Mouse (Mus musculus): Measurements from ENCODE around the gene Il6st. TPM values are rescaled to one million over a fixed set of nuclear protein-coding genes. Genes with fewer than 3 reads are reported as not detected.

The Il6st gene
- polyA plus RNA-seq (2014; fragmentation: Nextera tagmentation; extraction: Ambion mirVana): 43.2 and 47.4 TPM in 2 replicates

DNA sequence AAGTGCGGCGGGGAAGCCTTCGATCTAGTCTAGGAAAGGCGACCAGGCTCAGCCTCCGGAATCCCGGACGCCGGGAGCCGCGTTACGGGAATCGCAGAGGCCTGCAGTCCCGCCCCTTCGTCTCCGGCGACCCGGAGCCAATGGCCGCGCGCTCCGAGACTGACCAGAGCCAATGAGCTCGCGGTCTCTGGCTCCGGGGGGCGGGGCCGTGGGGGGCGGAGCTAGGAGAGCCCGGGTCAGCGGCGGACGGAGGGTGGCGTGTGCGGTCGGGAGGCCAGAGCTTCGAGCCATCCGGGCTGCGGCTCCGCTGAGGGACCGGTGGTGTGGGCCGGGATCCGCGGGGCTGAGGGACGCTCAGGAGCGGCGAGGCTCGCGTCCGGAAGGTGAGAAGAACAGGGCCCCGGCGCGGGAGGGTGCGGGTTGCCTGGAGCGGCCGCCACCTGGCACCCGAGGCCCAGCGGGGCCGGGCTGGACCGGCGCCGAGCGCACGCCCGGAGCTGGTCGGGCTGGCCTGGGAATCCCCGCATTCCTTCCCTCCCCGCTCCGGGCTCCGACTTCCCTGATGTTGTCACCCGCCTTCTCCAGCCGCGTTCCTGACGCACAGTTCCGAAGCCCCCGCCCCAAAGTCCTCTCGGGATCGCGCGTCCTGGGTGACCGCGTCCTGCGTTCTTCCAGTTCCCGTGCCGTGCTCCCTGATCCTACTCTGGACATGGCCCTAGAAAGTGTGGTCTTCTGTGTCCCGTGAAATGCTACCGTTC is at the start of gene Il6st:
Gene Il6st (plus strand): TSS at position 203 of the 758 bp plus-strand sequence.
- peak within 1 kb of the TSS; percentile 95 for H3K9ac ChIP-seq (ENCODE audit: low read depth, low read length)
- peak; percentile 99 for ATAC-seq (ENCODE audit: low read depth)
- DNase-seq (ENCODE audit: low spot score): peak; percentile 97
- no peaks in the 10 kb centered on the region for H3K27me3 ChIP-seq (replicated peaks; ENCODE audit: control insufficient read depth, insufficient read depth, low read length)
- peak within 1 kb of the TSS; percentile 92 for H3K4me3 ChIP-seq (ENCODE audit: low read depth, low read length)
- WGBS: 0% methylated on average over 24 of the region's 85 CpGs
- H3K4me1 ChIP-seq (ENCODE audit: control insufficient read depth, insufficient read depth, low read length): peaks cover 15% of the 10 kb centered on the region
- peak within 1 kb of the TSS; percentile 87 for H3K27ac ChIP-seq (replicated peaks; ENCODE audit: low read depth, low read length)
- peak within 1 kb of the TSS; percentile 76 for H3K4me2 ChIP-seq (ENCODE audit: low read depth, low read length)
- no peaks in the 10 kb centered on the region for H3K36me3 ChIP-seq (ENCODE audit: control insufficient read depth, insufficient read depth, low read length)
- H3K9me3 ChIP-seq (ENCODE audit: control insufficient read depth, low read length): no peaks in the 10 kb centered on the region

DNA sequence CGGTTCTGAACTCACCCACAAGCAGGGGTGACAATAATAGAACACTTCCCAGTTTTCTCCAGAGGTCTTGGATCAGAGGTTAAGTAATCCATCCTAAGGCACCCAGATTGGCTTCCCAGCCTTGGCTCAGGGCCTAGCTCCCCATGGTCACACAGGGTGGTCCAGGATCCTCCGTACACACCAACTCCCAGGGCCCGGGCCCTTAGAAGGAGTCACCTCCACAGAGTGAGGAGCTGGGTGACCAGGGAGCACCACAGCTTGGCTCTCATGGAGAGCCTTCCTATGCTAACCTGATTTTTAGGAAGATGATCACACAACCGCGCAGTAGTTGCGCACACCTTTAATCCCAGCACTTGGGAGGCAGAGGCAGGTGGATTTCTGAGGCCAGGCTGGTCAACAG is 48.0 kb upstream of the Il6st start:
- 70% methylated on average over 6 of the region's 6 CpGs for WGBS
- peaks cover 11% of the 10 kb centered on the region for H3K4me1 ChIP-seq (ENCODE audit: control insufficient read depth, insufficient read depth, low read length)
- no peak for ATAC-seq (ENCODE audit: low read depth)
- H3K4me3 ChIP-seq (ENCODE audit: low read depth, low read length): no peak overlapping the region
- DNase-seq (ENCODE audit: low spot score): no peak
- H3K4me2 ChIP-seq (ENCODE audit: low read depth, low read length): no peak overlapping the region
- H3K36me3 ChIP-seq (ENCODE audit: control insufficient read depth, insufficient read depth, low read length): no peaks in the 10 kb centered on the region
- no peak overlapping the region for H3K9ac ChIP-seq (ENCODE audit: low read depth, low read length)
- peak overlapping the region; percentile 86 for H3K27ac ChIP-seq (replicated peaks; ENCODE audit: low read depth, low read length)
- H3K9me3 ChIP-seq (ENCODE audit: control insufficient read depth, low read length): no peaks in the 10 kb centered on the region
- no peaks in the 10 kb centered on the region for H3K27me3 ChIP-seq (replicated peaks; ENCODE audit: control insufficient read depth, insufficient read depth, low read length)

DNA sequence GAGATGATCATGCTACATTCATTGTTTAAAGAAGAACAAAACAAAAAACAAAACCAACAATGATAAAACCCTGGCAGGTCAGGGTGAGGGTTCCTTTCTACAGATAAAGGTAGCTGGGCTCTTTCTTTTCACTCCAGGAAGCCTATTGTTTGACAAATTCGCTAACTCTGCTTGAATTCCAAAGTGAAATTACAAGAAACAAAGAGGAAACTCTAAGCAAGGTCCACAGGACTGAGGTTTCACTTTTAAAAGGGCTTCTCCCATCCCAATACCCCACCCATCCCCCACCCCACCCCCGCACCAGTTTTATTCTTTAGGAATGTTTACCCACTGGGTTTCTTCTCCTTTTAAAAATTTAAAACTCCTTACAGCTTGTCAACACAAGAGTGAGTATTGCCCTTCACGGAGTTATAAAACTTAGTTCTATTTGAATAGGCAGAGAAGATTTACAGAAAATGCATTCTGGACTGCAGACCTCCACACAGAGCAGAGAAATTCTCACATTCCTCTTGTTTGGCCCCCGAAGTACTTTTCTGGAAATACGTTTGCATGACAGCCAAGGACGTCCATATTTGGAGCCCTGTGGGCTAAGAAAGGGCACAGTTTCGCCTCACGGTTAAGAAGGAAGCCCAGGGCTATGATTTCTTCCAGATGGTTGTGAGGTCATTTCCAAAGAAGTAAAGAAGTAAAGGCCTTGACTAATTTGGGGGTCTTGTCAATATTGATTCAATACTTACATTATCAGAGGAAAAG is 47.3 kb upstream of the Il6st start:
- no peaks in the 10 kb centered on the region for H3K36me3 ChIP-seq (ENCODE audit: control insufficient read depth, insufficient read depth, low read length)
- peak overlapping the region; percentile 28; the same call in 1 of the 2 replicates for H3K4me2 ChIP-seq (ENCODE audit: low read depth, low read length)
- peaks cover 11% of the 10 kb centered on the region for H3K4me1 ChIP-seq (ENCODE audit: control insufficient read depth, insufficient read depth, low read length)
- ATAC-seq (ENCODE audit: low read depth) (peak; percentile 62; the same call in 1 of the 2 replicates), DNase-seq (ENCODE audit: low spot score) (peak; percentile 83)
- H3K9me3 ChIP-seq (ENCODE audit: control insufficient read depth, low read length): no peaks in the 10 kb centered on the region
- peak overlapping the region; percentile 86 for H3K27ac ChIP-seq (replicated peaks; ENCODE audit: low read depth, low read length)
- H3K4me3 ChIP-seq (ENCODE audit: low read depth, low read length): no peak overlapping the region
- H3K27me3 ChIP-seq (replicated peaks; ENCODE audit: control insufficient read depth, insufficient read depth, low read length): no peaks in the 10 kb centered on the region
- 0 out of 2 replicates have a peak overlapping the region, but pooled peaks have one; percentile 22 for H3K9ac ChIP-seq (ENCODE audit: low read depth, low read length)
- WGBS: 6% methylated on average over 8 of the region's 8 CpGs

DNA sequence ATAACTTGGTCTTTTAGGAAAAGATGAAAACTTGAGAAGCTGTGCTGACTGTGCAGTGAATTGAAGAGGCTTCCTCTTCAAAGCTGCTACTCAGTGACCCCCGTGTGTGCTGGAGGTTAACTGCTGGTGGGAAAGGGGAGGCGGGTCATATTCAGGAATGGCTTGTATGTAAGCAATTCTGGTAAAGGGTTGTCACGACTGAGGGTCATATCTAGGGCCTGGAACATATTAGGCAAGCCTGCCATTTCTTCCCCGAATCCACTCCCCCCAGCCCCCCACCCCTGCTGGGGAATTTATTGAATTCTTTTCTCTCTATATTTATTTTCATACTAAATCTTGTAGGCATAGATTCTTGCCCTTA is 46.7 kb upstream of the Il6st start:
- peak; percentile 38 for DNase-seq (ENCODE audit: low spot score)

DNA sequence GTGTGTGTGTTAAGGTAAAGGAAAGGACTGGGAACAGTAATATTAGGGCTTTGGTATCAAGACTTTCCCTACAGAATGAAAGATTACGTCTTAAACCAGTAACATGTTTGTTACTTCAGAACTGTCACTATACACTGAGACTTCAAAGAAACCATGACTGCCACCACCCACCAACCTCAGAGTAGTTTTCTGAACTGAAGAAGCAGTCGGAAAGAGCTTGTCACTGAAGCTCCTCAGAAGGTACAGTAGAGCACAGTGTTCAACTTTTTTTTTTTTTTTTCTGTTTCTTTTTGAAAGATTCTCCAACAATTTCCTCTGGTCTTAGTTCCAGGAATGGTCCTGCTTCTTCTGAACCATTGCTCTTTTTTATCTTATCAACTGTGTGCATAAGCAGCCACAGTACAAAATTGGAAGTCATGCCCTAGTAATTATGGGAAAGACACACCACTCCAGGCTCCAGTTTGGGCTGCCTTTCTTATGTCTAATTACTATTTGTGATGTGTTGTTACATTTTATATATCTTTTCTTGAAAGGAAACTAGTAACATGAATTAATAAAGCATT is 45.9 kb upstream of the Il6st start:
- Histone ChIP-seq H3K4me2 (ENCODE audit: low read depth, low read length) (no peak overlapping the region), H3K4me3 (ENCODE audit: low read depth, low read length) (no peak overlapping the region), H3K36me3 (ENCODE audit: control insufficient read depth, insufficient read depth, low read length) (no peaks in the 10 kb centered on the region), H3K9me3 (ENCODE audit: control insufficient read depth, low read length) (no peaks in the 10 kb centered on the region), H3K4me1 (ENCODE audit: control insufficient read depth, insufficient read depth, low read length) (peaks cover 13% of the 10 kb centered on the region), H3K27me3 (replicated peaks; ENCODE audit: control insufficient read depth, insufficient read depth, low read length) (no peaks in the 10 kb centered on the region), H3K9ac (ENCODE audit: low read depth, low read length) (no peak overlapping the region), H3K27ac (replicated peaks; ENCODE audit: low read depth, low read length) (no peak overlapping the region; the same call in 1 of the 2 replicates)
- DNase-seq (ENCODE audit: low spot score): no peak
- 58% methylated on average over 2 of the region's 2 CpGs for WGBS
- ATAC-seq (ENCODE audit: low read depth): no peak

More for the DNA sequence above, 46.7 kb upstream of the Il6st start:
- peak; percentile 55; the same call in 1 of the 2 replicates for ATAC-seq (ENCODE audit: low read depth)
- H3K4me3 ChIP-seq (ENCODE audit: low read depth, low read length): no peak overlapping the region
- no peaks in the 10 kb centered on the region for H3K36me3 ChIP-seq (ENCODE audit: control insufficient read depth, insufficient read depth, low read length)
- peak overlapping the region; percentile 28; the same call in 1 of the 2 replicates for H3K4me2 ChIP-seq (ENCODE audit: low read depth, low read length)
- H3K4me1 ChIP-seq (ENCODE audit: control insufficient read depth, insufficient read depth, low read length): peaks cover 12% of the 10 kb centered on the region
- no peaks in the 10 kb centered on the region for H3K9me3 ChIP-seq (ENCODE audit: control insufficient read depth, low read length)
- H3K27ac ChIP-seq (replicated peaks; ENCODE audit: low read depth, low read length): peak overlapping the region; percentile 86
- no peak overlapping the region for H3K9ac ChIP-seq (ENCODE audit: low read depth, low read length)
- 27% methylated on average over 4 of the region's 4 CpGs for WGBS
- no peaks in the 10 kb centered on the region for H3K27me3 ChIP-seq (replicated peaks; ENCODE audit: control insufficient read depth, insufficient read depth, low read length)

DNA sequence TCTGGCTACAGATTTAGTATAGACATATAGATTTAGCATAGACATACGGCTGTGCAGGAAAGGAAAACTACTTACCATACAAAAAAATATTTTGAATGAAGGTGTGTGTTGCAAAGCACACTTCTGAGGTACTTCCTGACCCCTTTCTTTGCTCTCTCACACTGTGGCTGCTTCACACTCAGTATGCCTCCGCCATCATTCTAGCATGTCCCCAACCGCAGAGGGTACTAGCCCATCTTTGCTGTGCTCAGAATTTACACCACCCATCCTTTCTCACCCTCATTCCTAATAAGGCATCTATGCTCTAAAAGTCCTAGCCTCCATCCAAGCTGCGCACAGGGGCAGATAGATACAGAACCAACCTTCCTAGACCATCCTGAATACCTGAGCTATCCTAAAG is 45.3 kb upstream of the Il6st start:
- H3K9ac ChIP-seq (ENCODE audit: low read depth, low read length): no peak overlapping the region
- no peaks in the 10 kb centered on the region for H3K27me3 ChIP-seq (replicated peaks; ENCODE audit: control insufficient read depth, insufficient read depth, low read length)
- ATAC-seq (ENCODE audit: low read depth): no peak
- H3K4me1 ChIP-seq (ENCODE audit: control insufficient read depth, insufficient read depth, low read length): peaks cover 13% of the 10 kb centered on the region
- DNase-seq (ENCODE audit: low spot score): no peak
- H3K36me3 ChIP-seq (ENCODE audit: control insufficient read depth, insufficient read depth, low read length): no peaks in the 10 kb centered on the region
- H3K4me2 ChIP-seq (ENCODE audit: low read depth, low read length): no peak overlapping the region
- H3K27ac ChIP-seq (replicated peaks; ENCODE audit: low read depth, low read length): no peak overlapping the region
- H3K9me3 ChIP-seq (ENCODE audit: control insufficient read depth, low read length): no peaks in the 10 kb centered on the region
- 92% methylated on average over 4 of the region's 4 CpGs for WGBS
- no peak overlapping the region for H3K4me3 ChIP-seq (ENCODE audit: low read depth, low read length)

DNA sequence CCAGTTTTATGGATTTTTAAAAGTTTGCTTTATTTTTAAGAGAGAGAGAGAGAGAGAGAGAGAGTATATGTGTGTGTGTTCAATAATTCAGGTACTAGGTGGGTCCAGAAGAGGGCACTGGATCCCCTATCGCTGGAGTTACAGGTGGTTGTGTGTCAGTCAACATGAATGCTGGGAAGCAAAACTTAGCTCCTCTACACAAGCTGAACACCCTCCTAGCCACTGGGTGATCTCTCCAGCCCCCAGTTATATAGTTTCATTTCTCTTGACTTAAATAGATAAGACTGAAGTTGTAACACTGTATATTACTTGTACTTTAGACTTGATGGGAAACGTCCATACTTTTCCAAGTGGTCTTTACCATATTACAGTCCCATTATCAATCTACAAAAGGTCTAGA is 39.7 kb upstream of the Il6st start:
- peaks cover 7% of the 10 kb centered on the region; the same call in 1 of the 2 replicates for H3K9me3 ChIP-seq (ENCODE audit: control insufficient read depth, low read length)
- H3K4me2 ChIP-seq (ENCODE audit: low read depth, low read length): no peak overlapping the region
- H3K27me3 ChIP-seq (replicated peaks; ENCODE audit: control insufficient read depth, insufficient read depth, low read length): no peaks in the 10 kb centered on the region
- WGBS: 84% methylated on average over 2 of the region's 2 CpGs
- peaks cover 11% of the 10 kb centered on the region; the same call in 1 of the 2 replicates for H3K4me1 ChIP-seq (ENCODE audit: control insufficient read depth, insufficient read depth, low read length)
- ATAC-seq (ENCODE audit: low read depth) (no peak), DNase-seq (ENCODE audit: low spot score) (no peak)
- H3K4me3 ChIP-seq (ENCODE audit: low read depth, low read length): no peak overlapping the region
- H3K9ac ChIP-seq (ENCODE audit: low read depth, low read length): no peak overlapping the region
- H3K27ac ChIP-seq (replicated peaks; ENCODE audit: low read depth, low read length): no peak overlapping the region
- H3K36me3 ChIP-seq (ENCODE audit: control insufficient read depth, insufficient read depth, low read length): no peaks in the 10 kb centered on the region

DNA sequence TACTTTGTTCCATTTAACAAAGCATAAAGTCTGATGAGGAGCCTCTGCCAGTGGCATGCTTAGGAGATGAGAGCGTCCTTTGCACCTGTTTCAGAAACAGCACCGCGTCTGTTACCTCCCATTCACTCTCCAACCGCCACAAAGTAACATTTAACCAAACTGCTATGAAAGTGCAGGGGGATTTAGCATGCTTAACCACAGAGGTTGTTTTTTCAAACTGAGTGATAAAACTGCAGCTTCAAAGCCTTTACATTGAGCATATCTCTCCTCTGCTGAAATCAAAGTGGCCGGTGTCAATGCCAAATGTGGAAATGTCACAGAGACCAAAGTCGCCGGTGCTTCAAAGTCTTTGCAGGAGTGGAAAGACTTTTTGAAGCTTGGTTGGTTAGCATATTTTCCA is 39.2 kb upstream of the Il6st start:
- peaks cover 11% of the 10 kb centered on the region; the same call in 1 of the 2 replicates for H3K4me1 ChIP-seq (ENCODE audit: control insufficient read depth, insufficient read depth, low read length)
- ATAC-seq (ENCODE audit: low read depth): no peak
- H3K4me3 ChIP-seq (ENCODE audit: low read depth, low read length): no peak overlapping the region

More for the DNA sequence above, 39.2 kb upstream of the Il6st start:
- Histone ChIP-seq H3K9me3 (ENCODE audit: control insufficient read depth, low read length) (peaks cover 7% of the 10 kb centered on the region; the same call in 1 of the 2 replicates), H3K9ac (ENCODE audit: low read depth, low read length) (no peak overlapping the region), H3K27me3 (replicated peaks; ENCODE audit: control insufficient read depth, insufficient read depth, low read length) (no peaks in the 10 kb centered on the region), H3K36me3 (ENCODE audit: control insufficient read depth, insufficient read depth, low read length) (no peaks in the 10 kb centered on the region), H3K4me2 (ENCODE audit: low read depth, low read length) (no peak overlapping the region), H3K27ac (replicated peaks; ENCODE audit: low read depth, low read length) (no peak overlapping the region)
- 80% methylated on average over 7 of the region's 7 CpGs for WGBS
- DNase-seq (ENCODE audit: low spot score): no peak

All from embryonic facial prominence, embryonic 14.5 days (tissue).